Mouse (Mus musculus) bone marrow, adult 2 months (tissue): ENCODE measurements around the gene Ckb.

Source experiments
- CTCF ChIP-seq: fragments of 200-500 bp; IDR thresholded peaks from 2 replicates; pipeline ENCODE4 v1.5.1; 2011; ENCODE audit warnings: low read length, control low read depth; ENCODE audit not compliant: control insufficient read depth, insufficient read depth
- POLR2A ChIP-seq: fragments of 200-500 bp; IDR thresholded peaks from 2 replicates; pipeline ENCODE4 v1.6.1; 2011; ENCODE audit warnings: low read depth, mild to moderate bottlenecking, control low read depth, low read length, borderline replicate concordance; ENCODE audit not compliant: control insufficient read depth

- no peak for TF ChIP-seq CTCF
- TF ChIP-seq POLR2A: no peak
Observed at GRCm38 (mm10) chr12:111686390-111686789, 14.3 kb upstream of the Ckb start.
